Mouse (Mus musculus): ENCODE data around the gene Fndc3b.

DNA sequence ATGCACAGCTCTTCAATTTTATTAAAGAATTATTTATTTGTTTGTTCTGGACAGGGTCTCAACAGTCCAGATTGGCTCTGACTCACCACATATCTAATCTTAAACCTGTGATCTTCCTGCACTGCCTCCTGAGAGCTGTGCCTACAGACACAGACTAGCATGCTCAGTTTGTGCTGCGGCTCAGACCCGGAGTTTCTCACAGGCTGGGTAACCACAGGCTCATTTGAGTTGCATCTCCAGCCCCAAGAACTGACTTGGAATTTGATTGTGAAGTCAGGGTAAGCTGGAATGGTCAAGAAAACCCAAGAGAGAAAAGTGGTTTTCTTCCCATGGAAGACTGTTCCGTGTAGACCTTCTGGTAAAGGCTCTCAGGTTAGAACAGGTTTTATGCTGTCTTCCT is 184.1 kb downstream of the Fndc3b start:
- TF ChIP-seq CTCF (IDR thresholded peaks at IDR 0.05; ENCODE audit: low read depth) (no peak), EP300 (IDR thresholded peaks at IDR 0.05; ENCODE audit: low read depth) (no peak)

Data from liver, embryonic 14.5 days (tissue).